Mouse (Mus musculus) heart, postnatal 0 days (tissue): ENCODE results near the gene Dnah8.

ENCODE experiments used
- CTCF ChIP-seq: IDR thresholded peaks from 2 replicates; pipeline ENCODE4 v1.5.1; 2016; ENCODE audit warnings: antibody characterized with exemption, control low read depth, low read depth
- EP300 ChIP-seq: IDR thresholded peaks from 2 replicates; pipeline ENCODE4 v1.6.1; 2016; ENCODE audit warnings: antibody characterized with exemption, low read depth

DNA sequence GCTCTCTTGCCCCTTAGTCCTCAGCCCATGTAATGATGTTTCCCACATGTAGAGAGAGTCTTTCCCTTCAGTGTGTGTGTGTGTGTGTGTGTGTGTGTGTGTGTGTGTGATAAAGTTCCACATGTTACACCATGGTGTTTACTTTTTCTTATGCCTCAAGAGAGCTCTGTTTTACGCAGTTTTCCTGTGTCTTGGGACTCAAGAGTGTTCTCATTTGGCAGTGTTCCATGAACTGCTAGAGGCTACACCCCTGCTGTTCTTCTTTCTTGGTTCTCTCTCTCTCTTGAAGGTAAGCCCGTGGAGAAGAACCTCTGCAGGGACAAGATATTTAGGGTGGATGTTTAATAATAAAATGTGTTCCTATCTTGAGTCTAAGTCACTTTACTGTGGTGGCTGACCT, 5.0 kb upstream of the Dnah8 start:
- TF ChIP-seq CTCF = no peak
- no peak for TF ChIP-seq EP300
